7 mouse cellular contexts compared by ENCODE assay signal in genomic region chr19:10277759-10278158, GRCm38 (mm10). TPM values are rescaled to one million over a fixed set of nuclear protein-coding genes. Genes with fewer than 3 reads are reported as not detected.
DNase-seq lines count a peak whose midpoint lies in the region; ATAC-seq and TF ChIP-seq lines count a peak whose summit lies in the region.

No protein-coding gene starts in this region.

- H3K4me2 ChIP-seq in hindbrain, embryonic 14.5 days (replicated peaks): 0 out of 2 replicates have a peak overlapping the region, but pooled peaks have one; percentile 9
- no peak overlapping the region for H3K4me2 ChIP-seq in liver, embryonic 14.5 days (ENCODE audit: low read depth)

- no peak for TF ChIP-seq EP300 in liver, embryonic 14.5 days (IDR thresholded peaks at IDR 0.05; ENCODE audit: low read depth)

- no peak overlapping the region for H3K4me3 ChIP-seq in hindbrain, embryonic 14.5 days (replicated peaks; ENCODE audit: low read length)
- no peak overlapping the region for H3K4me3 ChIP-seq in liver, embryonic 14.5 days (ENCODE audit: insufficient read depth in 1 of 2, low read depth in 2 of 2, low read length in 2 of 2)

- TF ChIP-seq CTCF in liver, embryonic 14.5 days (IDR thresholded peaks at IDR 0.05; ENCODE audit: low read depth): no peak

- ATAC-seq in hindbrain, embryonic 14.5 days (ENCODE audit: low FRiP score): no peak
- 0 out of 2 replicates have a peak, but pooled peaks have one; percentile 41 for ATAC-seq in liver, embryonic 14.5 days (ENCODE audit: insufficient read depth)

- DNase-seq in urinary bladder, adult 2 months (ENCODE audit: low spot score): peak; percentile 50
- no peak for DNase-seq in urinary bladder, postnatal 4 days (ENCODE audit: low spot score in 2 of 2)
- DNase-seq in hindbrain, embryonic 14.5 days (ENCODE audit: low spot score): no peak
- no peak for DNase-seq in liver, embryonic 14.5 days (ENCODE audit: low read depth in 3 of 3, low spot score in 3 of 3)
- DNase-seq in urinary bladder, postnatal 14 days (ENCODE audit: low spot score): peak; percentile 81
- DNase-seq in embryo, embryonic 10.5 days (ENCODE audit: low spot score): no peak
- DNase-seq in thymus, postnatal 25 days: no peak

- no peaks in the 10 kb centered on the region for H3K36me3 ChIP-seq in hindbrain, embryonic 14.5 days (replicated peaks; ENCODE audit: control insufficient read depth, insufficient read depth)
- H3K36me3 ChIP-seq in liver, embryonic 14.5 days (replicated peaks; ENCODE audit: control insufficient read depth, insufficient read depth, low read depth): no peaks in the 10 kb centered on the region

- H3K27ac ChIP-seq in hindbrain, embryonic 14.5 days: peak overlapping the region; percentile 32; the same call in 1 of the 2 replicates
- H3K27ac ChIP-seq in liver, embryonic 14.5 days: no peak overlapping the region

- peaks cover 28% of the 10 kb centered on the region for H3K4me1 ChIP-seq in hindbrain, embryonic 14.5 days (replicated peaks; ENCODE audit: control insufficient read depth, insufficient read depth, low read length)
- 0 out of 4 replicates have a peak, but pooled peaks cover 0 to 5% of the 10 kb centered on the region in 2 experiments for H3K4me1 ChIP-seq in liver, embryonic 14.5 days (replicated peaks; ENCODE audit: control insufficient read depth in 2 of 2, insufficient read depth in 2 of 2, low read length in 1 of 2)

- no peaks in the 10 kb centered on the region for H3K9me3 ChIP-seq in hindbrain, embryonic 14.5 days (ENCODE audit: control insufficient read depth, low read length)
- H3K9me3 ChIP-seq in liver, embryonic 14.5 days (ENCODE audit: control insufficient read depth, low read length): no peaks in the 10 kb centered on the region

- no peak overlapping the region; the same call in 1 of the 2 replicates for H3K9ac ChIP-seq in hindbrain, embryonic 14.5 days
- no peak overlapping the region for H3K9ac ChIP-seq in liver, embryonic 14.5 days (replicated peaks)

- WGBS in hindbrain, embryonic 14.5 days: 9% methylated on average over 5 of the region's 5 CpGs
- WGBS in liver, embryonic 14.5 days (ENCODE audit: insufficient replicate concordance): 39% methylated on average over 5 of the region's 5 CpGs

- peaks cover 62% of the 10 kb centered on the region for H3K27me3 ChIP-seq in hindbrain, embryonic 14.5 days (ENCODE audit: control insufficient read depth, insufficient read depth, low read length)
- no peaks in the 10 kb centered on the region for H3K27me3 ChIP-seq in liver, embryonic 14.5 days (ENCODE audit: control insufficient read depth, insufficient read depth, low read length)

RNA-seq across cellular contexts. Expression of gene Dagla, which starts 26.9 kb away (rescaled TPM):
- 5.5 and 6.4 TPM in 2 replicates for polyA plus RNA-seq in urinary bladder, adult 2 months (2012; rRNA removed)
- polyA plus RNA-seq in hindbrain, embryonic 14.5 days (2014; fragmentation: Nextera tagmentation; extraction: Ambion mirVana): 9.9 and 10.2 TPM in 2 replicates
- 0.30 and 0.32 TPM in 2 replicates for polyA plus RNA-seq in liver, embryonic 14.5 days (2012; rRNA removed)
- polyA plus RNA-seq in liver, embryonic 14.5 days (2014; fragmentation: Nextera tagmentation; extraction: Ambion mirVana): 0.09 and 0.19 TPM in 2 replicates

RNA-seq across cellular contexts. Expression of gene Myrf, which starts 37.2 kb away (rescaled TPM):
- 3.8 and 4.3 TPM in 2 replicates for polyA plus RNA-seq in urinary bladder, adult 2 months (2012; rRNA removed)
- 1.1 and 1.3 TPM in 2 replicates for polyA plus RNA-seq in hindbrain, embryonic 14.5 days (2014; fragmentation: Nextera tagmentation; extraction: Ambion mirVana)
- 6.4 and 9.1 TPM in 2 replicates for polyA plus RNA-seq in liver, embryonic 14.5 days (2012; rRNA removed)
- 3.5 and 3.7 TPM in 2 replicates for polyA plus RNA-seq in liver, embryonic 14.5 days (2014; fragmentation: Nextera tagmentation; extraction: Ambion mirVana)

Comparison
In these comparisons a context has a peak if more than half of its experiments do, and no peak if none do; other contexts are left out.
1. DNase-seq: peak in urinary bladder, adult 2 months (single experiment) and urinary bladder, postnatal 14 days (single experiment); none in urinary bladder, postnatal 4 days (0 of 2), hindbrain, embryonic 14.5 days (single experiment), liver, embryonic 14.5 days (0 of 3), embryo, embryonic 10.5 days (single experiment) and thymus, postnatal 25 days (single experiment).